Mouse (Mus musculus) CD4-positive, CD25-positive, alpha-beta regulatory T cell, adult 4 months (primary cell): Measurements from ENCODE around the gene Mier3. TPM values are rescaled to one million over a fixed set of nuclear protein-coding genes. Genes with fewer than 3 reads are reported as not detected.

Experiments
- ATAC-seq: one replicate; pipeline ENCODE4 v1.8.0; 2017
- polyA plus RNA-seq, 2 experiments: library from polyadenylated mRNA; unstranded; fragments of 100-300 nt; shearing (Covaris generic); gene quantifications; one replicate each; pipeline ENCODE4 v1.2.1; 2017

Mier3 gene
- 10 to 100 TPM; 12.3 to 16.5 TPM for polyA plus RNA-seq

GRCm38 (mm10) chr13:111680679-111681078 is at the start of gene Mier3:
Gene Mier3 (plus strand): TSS chr13:111680979.
- no peak for ATAC-seq

GRCm38 (mm10) chr13:111634163-111635160 is 46.3 kb upstream of the Mier3 start:
- ATAC-seq, result peak; percentile 69

- ATAC-seq, result no peak
Observed at GRCm38 (mm10) chr13:111640319-111640718, 40.5 kb upstream of the Mier3 start.

GRCm38 (mm10) chr13:111643636-111644035 is 37.1 kb upstream of the Mier3 start:
- no peak for ATAC-seq

GRCm38 (mm10) chr13:111646204-111646603 is 34.6 kb upstream of the Mier3 start:
- no peak for ATAC-seq

- ATAC-seq, result no peak
Observed at GRCm38 (mm10) chr13:111647279-111647678, 33.5 kb upstream of the Mier3 start.

- no peak for ATAC-seq
Observed at GRCm38 (mm10) chr13:111651020-111651419, 29.8 kb upstream of the Mier3 start.

- peak; percentile 53 for ATAC-seq
Observed at GRCm38 (mm10) chr13:111655273-111655672, 25.5 kb upstream of the Mier3 start.

DNA sequence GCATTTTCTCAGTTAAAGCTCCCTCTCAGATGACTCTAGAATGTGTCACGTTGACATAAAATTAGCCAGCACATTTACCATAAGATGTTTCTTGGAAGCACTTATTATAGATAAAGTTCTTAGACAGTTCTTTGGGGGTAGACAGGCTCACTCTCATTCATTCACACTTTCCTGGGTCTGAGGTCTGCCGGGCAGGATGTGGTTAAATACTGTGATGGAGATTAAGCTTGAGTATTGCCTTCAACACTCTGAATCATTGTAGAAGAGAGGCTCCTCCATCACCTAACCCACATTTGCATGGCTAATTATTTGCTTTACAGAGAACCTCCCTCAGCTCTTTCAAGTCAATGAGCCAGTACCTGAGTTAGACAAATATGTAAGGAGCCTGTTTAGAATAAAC is 24.9 kb upstream of the Mier3 start:
- ATAC-seq, result peak; percentile 98

- no peak for ATAC-seq
Observed at GRCm38 (mm10) chr13:111656309-111656708, 24.5 kb upstream of the Mier3 start.

GRCm38 (mm10) chr13:111656769-111657168 is 24.0 kb upstream of the Mier3 start:
- no peak for ATAC-seq

DNA sequence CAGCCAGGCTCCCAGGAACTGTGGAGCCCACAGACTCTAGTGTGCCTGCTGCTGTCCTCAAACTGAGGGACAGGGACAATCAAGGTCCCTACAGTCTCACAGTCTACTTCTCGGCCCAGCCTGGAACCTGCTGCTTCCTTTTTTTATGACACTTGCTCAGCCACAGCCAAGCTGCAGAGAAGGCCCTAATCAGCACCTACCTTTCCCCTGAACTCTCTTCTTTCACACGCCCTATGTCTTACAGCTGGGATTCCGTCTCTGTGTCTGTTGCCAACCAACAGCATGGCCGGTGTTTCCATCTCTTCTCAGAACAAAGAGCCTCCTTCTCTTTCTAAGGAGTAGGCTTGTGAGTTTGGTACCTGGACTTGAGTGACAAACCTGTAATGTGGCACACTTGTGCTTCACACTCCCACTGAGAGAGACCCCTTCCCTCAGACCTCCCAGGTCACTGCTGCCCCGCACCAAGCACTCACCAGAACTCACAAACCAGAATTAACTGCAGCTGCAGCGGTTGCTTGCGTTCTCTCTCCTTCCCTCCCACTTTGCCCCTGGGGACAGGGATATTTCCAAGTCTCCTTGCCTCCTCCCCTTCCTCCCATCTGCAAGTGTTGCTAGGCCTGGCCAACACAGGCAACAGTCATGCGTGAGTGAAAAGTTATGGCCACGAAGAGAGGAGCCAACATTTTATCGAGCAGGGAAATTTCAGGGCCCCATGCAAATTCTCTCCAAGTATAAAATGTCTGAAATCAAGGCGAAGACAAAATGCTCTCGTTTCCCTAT is 22.1 kb upstream of the Mier3 start:
- no peak for ATAC-seq

GRCm38 (mm10) chr13:111659430-111659829 is 21.3 kb upstream of the Mier3 start:
- ATAC-seq, result no peak

DNA sequence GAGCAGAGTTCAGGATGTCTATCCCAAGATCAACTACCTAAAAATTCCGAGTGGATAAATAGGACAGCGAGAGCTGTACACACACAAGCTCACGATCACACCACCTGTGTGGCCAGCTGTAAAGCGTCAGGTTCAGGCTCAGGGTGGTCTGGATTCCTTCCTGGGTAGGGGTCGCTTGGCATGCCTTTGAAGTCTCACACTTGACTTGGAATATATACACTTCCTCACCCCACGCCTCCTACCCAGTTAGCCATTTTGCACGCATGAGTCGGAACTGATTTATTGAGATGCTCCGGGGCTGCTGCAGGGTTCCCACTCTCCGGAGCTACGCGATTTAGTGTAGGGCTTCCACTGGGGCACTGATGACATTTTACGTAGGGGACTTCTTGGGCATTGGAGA is 20.7 kb upstream of the Mier3 start:
- no peak for ATAC-seq

DNA sequence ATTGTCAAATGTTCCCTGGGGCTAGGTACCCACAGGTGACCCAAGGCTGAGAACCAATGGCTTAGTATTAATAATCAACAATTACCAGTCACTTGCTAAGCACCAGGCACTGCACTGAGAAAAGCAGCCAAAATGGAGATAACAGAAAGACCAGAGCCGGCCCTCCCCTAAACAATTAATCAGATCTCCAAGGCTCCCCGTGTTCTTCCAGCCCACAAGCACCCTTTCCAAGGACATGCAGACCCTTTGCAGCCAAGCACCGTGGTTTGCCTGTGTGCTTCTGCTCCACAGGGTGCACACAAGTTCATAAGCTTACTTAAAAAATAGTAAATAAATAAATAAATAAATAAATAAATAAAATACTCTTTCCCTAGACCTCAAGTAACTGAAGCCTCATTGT is 20.2 kb upstream of the Mier3 start:
- no peak for ATAC-seq

GRCm38 (mm10) chr13:111668016-111668415 is 12.8 kb upstream of the Mier3 start:
- no peak for ATAC-seq

DNA sequence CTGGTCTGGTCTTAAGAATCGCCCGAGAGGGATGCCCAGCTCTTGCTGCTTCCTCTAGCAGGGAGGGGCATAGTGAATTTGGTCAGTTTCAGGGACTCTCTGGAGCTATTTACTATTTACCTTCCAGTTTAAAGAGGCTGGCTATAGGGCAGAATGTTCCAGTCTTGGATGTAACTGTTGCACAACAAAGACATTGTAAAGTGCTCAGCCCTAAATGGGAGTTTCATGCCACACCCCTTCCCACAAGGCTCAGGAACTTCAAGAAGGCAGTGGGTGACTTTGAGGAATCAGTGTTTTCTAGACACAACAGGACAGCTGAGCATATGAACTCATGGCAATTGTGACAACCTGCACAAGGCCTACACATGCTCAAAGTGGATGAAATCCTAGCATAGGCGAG is 3.9 kb upstream of the Mier3 start:
- no peak for ATAC-seq

- no peak for ATAC-seq
Observed at GRCm38 (mm10) chr13:111684056-111684625, 3.4 kb downstream of the Mier3 start.

DNA sequence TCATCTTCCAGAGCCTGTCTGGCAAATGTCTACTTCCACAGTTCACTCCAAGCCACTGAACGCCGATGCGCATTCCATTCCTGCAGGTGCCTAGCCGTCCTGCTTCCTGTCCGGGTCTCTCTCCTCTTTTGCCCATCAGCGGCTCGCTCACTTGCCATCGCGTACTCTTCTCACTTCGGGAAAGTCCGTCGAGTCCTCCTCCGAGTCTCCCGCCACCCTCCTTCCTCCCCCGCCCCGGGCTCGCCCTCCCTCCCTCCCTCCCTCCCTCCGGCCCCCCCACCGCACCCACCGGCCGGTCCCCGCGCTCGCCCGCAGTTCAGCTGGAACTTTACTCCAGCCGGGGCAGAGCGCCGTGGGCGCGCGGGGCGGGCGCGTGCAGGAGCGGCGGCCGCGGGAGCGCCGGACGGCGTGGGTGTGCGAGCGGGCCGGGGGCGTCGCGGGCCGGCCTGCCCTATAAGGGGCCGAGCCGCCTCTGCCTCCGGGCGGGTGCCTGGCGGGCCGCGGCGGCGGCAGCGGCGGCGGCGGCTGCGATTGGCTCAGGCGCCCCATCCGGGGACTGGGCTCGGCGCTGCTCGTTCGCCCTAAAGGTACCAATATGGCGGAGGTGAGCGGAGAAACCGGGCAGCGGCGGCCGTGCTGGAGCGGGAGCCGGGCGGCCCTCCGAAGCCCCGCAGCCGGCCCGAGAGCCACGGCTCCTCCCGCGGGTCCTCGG is 5.1 kb downstream of the Mier3 start:
- ATAC-seq, result peak; percentile 90

DNA sequence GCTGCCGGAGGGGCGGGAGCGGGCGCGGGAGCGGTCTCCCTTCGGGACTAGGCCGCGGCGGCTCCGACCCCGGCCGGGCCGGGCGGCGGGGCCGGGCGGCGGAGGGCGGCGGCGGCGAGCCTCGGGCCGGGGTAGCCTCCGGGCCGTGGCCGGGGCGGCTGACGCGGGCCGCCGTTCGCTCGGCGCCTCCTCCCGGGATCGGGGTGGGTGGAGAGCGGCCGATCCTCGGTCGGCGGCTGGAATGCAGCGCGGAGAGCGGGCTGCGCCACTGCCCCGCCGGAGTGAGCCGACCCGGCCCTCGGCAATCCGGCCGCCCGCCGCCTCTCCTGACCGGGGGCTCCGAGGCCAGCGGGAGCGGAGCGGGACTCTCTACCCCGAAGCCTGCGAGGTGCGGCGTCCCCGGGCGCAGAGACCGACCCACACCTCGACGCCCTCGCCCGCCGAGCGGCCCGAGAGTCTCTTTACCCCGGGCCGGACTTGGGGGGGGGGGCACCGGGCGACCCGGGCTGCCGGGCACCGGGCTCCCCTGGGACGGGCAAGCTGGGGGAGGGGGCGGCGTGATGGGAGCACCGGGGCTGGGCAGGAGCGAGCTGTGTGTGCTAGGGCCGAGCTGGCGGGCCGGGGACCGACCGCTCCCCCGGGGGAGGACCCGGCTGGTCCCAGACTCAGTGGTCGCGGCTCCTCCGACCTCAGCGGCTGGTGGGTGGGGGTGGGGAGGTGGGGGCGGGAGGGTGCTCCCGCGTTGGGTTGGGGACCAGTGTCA is 5.9 kb downstream of the Mier3 start:
- peak; percentile 5 for ATAC-seq

DNA sequence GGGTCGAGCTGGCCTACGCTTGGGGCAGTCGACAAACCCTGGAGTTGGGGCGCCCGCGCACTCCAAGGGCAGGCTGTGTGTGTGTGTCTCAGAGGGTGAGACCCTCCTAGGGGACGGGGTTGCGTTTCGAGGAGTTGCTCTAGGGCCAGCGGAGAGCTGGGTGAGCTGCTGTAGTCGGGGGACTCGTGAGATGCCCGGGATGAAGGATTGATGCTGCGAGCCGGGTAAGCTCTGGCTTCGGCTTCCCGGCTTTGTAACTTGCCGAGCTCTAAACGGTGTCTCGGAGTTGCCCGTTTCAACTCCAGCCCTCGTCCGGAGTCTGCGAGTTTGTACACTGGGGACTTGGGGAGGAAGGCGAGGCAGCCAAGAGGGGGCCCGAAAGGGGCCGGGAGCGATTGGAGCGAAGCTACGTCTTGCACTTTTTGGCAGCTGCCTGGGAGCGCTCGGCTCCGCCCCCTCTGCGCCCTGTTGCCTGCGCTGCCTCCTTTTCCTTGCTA is 6.6 kb downstream of the Mier3 start:
- peak; percentile 35 for ATAC-seq
